Mouse (Mus musculus) thymus, adult 2 months (tissue): ENCODE measurements around the gene Hoxa10. TPM values are rescaled to one million over a fixed set of nuclear protein-coding genes. Genes with fewer than 3 reads are reported as not detected.

Experiments used
- DNase-seq: peaks from one replicate; pipeline ENCODE4 v3.0.0; 2021
- H3K27ac ChIP-seq: fragments of 200-500 bp; 2 replicates; pipeline ENCODE4 v1.5.1; 2012; ENCODE audit warnings: low read length, control low read depth; ENCODE audit not compliant: control insufficient read depth, insufficient read depth
- H3K27me3 ChIP-seq: fragments of 200-500 bp; 2 replicates; pipeline ENCODE4 v1.6.1; 2012; ENCODE audit warnings: mild to moderate bottlenecking, low read length, moderate library complexity, mixed read lengths; ENCODE audit not compliant: control insufficient read depth, insufficient read depth
- H3K36me3 ChIP-seq: fragments of 200-500 bp; 2 replicates; pipeline ENCODE4 v1.6.1; 2012; ENCODE audit warnings: mild to moderate bottlenecking, low read length, moderate library complexity; ENCODE audit not compliant: control insufficient read depth, insufficient read depth
- H3K4me1 ChIP-seq: fragments of 200-500 bp; replicated peaks from 2 replicates; pipeline ENCODE4 v1.6.1; 2012; ENCODE audit warnings: low read length; ENCODE audit not compliant: control insufficient read depth, insufficient read depth
- H3K4me3 ChIP-seq: fragments of 200-500 bp; 2 replicates; pipeline ENCODE4 v1.5.1; 2012; ENCODE audit warnings: mild to moderate bottlenecking, low read length, control low read depth, moderate library complexity; ENCODE audit not compliant: control insufficient read depth, insufficient read depth
- CTCF ChIP-seq: fragments of 200-500 bp; IDR thresholded peaks from 2 replicates; pipeline ENCODE4 v1.5.1; 2012; ENCODE audit warnings: mild to moderate bottlenecking, control low read depth, low read length, moderate library complexity, borderline replicate concordance; ENCODE audit not compliant: control insufficient read depth, poor library complexity, insufficient read depth; ENCODE audit errors: extremely low read depth
- POLR2A ChIP-seq: fragments of 200-500 bp; IDR thresholded peaks from 2 replicates; pipeline ENCODE4 v1.6.1; 2012; ENCODE audit warnings: mild to moderate bottlenecking, low read length, control low read depth, moderate library complexity; ENCODE audit not compliant: control insufficient read depth, poor library complexity, insufficient read depth; ENCODE audit errors: extremely low read depth
- WGBS: fragments of 180-500 bp; shearing (Covaris S2); methylation state at CpG from one replicate; pipeline ENCODE4 v1.1.7; 2018; 5-methylcytosine and 5-hydroxymethylcytosine counted together
- polyA plus RNA-seq: library from polyadenylated mRNA; depleted of rRNA; stranded (reverse); fragments of >200 nt; gene quantifications from 2 replicates; pipeline ENCODE4 v1.2.3, GENCODE M21; 2012

Hoxa10 gene
- polyA plus RNA-seq, 1 experiment, result not detected

DNA sequence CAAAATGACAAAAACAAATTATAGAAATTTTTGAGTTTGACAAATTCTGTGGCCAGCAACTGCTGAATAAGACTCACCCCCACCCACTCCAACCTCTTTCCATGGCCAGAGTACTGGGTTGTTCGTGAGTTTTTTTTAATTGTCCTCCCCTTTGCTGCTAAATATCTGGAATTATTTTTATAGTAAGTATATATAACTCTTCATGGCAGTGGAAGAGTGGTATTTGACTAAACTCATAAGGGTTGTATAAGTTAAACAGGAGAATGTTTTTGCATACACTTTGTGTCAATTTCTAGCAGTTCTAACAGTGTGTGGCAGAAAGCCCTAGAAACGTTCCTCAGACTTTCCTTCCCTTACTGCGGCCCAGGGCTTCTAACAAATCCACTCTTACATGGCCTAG, 27.0 kb upstream of the Hoxa10 start:
- Histone ChIP-seq H3K4me3 (no peak overlapping the region), H3K27ac (no peak overlapping the region), H3K4me1 (no peaks in the 10 kb centered on the region), H3K36me3 (no peaks in the 10 kb centered on the region), H3K27me3 (peaks cover 39% of the 10 kb centered on the region)
- TF ChIP-seq CTCF, result no peak
- TF ChIP-seq POLR2A, result no peak
- WGBS, result 24% methylated on average over 3 of the region's 3 CpGs
- DNase-seq, result no peak

GRCm38 (mm10) chr6:52267221-52267620, 26.6 kb upstream of the Hoxa10 start:
- TF ChIP-seq CTCF (no peak), POLR2A (no peak)
- WGBS, result 29% methylated on average over 5 of the region's 5 CpGs
- peaks cover 40% of the 10 kb centered on the region for H3K27me3 ChIP-seq
- H3K36me3 ChIP-seq, result no peaks in the 10 kb centered on the region
- no peak overlapping the region for H3K4me3 ChIP-seq
- H3K4me1 ChIP-seq, result no peaks in the 10 kb centered on the region
- no peak overlapping the region for H3K27ac ChIP-seq
- no peak for DNase-seq

DNA sequence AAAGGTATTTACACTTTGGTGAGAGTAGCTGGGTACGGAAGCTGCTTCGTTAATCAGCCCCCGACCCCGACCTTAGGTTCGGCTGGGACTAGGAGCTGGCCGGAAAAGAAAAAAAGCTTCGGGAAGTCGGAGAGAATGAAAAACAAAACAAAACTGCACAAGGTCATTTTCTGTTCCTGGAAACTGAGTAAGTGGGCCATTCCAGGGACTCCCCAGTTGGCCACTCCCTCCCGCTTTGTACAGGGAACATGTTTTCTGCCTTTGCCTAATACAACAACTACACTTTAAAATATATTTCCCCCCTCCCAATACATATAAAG, 26.0 kb upstream of the Hoxa10 start:
- Histone ChIP-seq H3K4me3 (no peak overlapping the region), H3K4me1 (no peaks in the 10 kb centered on the region), H3K27ac (no peak overlapping the region), H3K36me3 (no peaks in the 10 kb centered on the region), H3K27me3 (peaks cover 45% of the 10 kb centered on the region)
- WGBS, result 17% methylated on average over 9 of the region's 9 CpGs
- DNase-seq, result no peak
- TF ChIP-seq POLR2A (no peak), CTCF (no peak)

- peaks cover 48% of the 10 kb centered on the region for H3K27me3 ChIP-seq
- DNase-seq, result no peak
- TF ChIP-seq CTCF (no peak), POLR2A (no peak)
- H3K27ac ChIP-seq, result no peak overlapping the region
- 9% methylated on average over 19 of the region's 19 CpGs for WGBS
- 0 out of 2 replicates have a peak, but pooled peaks cover 2% of the 10 kb centered on the region for H3K4me1 ChIP-seq
- H3K36me3 ChIP-seq, result no peaks in the 10 kb centered on the region
- H3K4me3 ChIP-seq, result no peak overlapping the region
These were observed 25.4 kb upstream of the Hoxa10 start for GRCm38 (mm10) chr6:52265913-52266665.

- TF ChIP-seq POLR2A (no peak), CTCF (no peak)
- H3K4me3 ChIP-seq, result no peak overlapping the region
- H3K4me1 ChIP-seq, result 0 out of 2 replicates have a peak, but pooled peaks cover 3% of the 10 kb centered on the region
- DNase-seq, result no peak
- no peaks in the 10 kb centered on the region for H3K36me3 ChIP-seq
- peaks cover 50% of the 10 kb centered on the region for H3K27me3 ChIP-seq
- no peak overlapping the region for H3K27ac ChIP-seq
- 8% methylated on average over 18 of the region's 18 CpGs for WGBS
These were observed 24.8 kb upstream of the Hoxa10 start for GRCm38 (mm10) chr6:52265306-52265912.

GRCm38 (mm10) chr6:52264106-52264790, 23.6 kb upstream of the Hoxa10 start:
- Histone ChIP-seq H3K4me1 (peaks cover 3% of the 10 kb centered on the region; the same call in 1 of the 2 replicates), H3K36me3 (no peaks in the 10 kb centered on the region), H3K27ac (no peak overlapping the region), H3K27me3 (peaks cover 47% of the 10 kb centered on the region), H3K4me3 (no peak overlapping the region)
- DNase-seq, result no peak
- TF ChIP-seq CTCF, result no peak
- TF ChIP-seq POLR2A, result no peak
- 17% methylated on average over 5 of the region's 5 CpGs for WGBS
